Mouse (Mus musculus) regulatory T cell (primary cell): ENCODE results near the gene Ffar2.

Source experiments
- in situ Hi-C: fragments of 300-600 bp; cut with MboI, MseI; formaldehyde crosslinking; loops from one replicate; pipeline ENCODE4 v1.15.1; 2025; ENCODE audit warnings: high pct_unique_total_duplicates

Gene Ffar2

DNA sequence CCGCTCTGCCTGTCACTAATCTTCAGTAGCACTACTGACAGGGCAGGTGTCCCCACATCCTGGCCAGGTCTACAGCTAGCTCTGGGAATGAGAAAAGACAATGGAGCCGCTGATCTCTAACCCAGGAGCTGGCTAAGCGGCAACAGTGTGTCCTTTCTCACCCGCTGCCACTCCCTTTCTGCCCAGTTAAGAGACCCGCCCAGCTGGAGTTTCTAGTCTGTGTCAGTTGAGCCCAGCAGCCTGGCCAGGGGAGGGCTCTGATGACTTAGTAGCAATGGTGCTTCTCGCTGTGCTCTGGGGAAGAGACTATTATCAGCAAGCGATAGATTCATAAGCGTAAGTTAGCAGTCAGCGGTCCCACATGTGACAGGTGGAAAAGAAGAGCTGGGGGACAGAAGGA is 54.3 kb downstream of the Ffar2 start:
- in situ Hi-C loops: no loop called here
